Mouse (Mus musculus) adrenal gland, postnatal 36 days (tissue): ENCODE measurements at regions not wholly inside any gene's neighbourhood (a gene's known extent, or its start where the extent isn't known, plus 50 kb on each side); places are given as distances from the start of the nearest gene placed in this dataset.

Source experiments
- DNase-seq, 2 experiments: peaks; one replicate each; pipeline ENCODE4 v3.0.0; 2021; ENCODE audit warnings: mixed read lengths in 1 of 2

DNA sequence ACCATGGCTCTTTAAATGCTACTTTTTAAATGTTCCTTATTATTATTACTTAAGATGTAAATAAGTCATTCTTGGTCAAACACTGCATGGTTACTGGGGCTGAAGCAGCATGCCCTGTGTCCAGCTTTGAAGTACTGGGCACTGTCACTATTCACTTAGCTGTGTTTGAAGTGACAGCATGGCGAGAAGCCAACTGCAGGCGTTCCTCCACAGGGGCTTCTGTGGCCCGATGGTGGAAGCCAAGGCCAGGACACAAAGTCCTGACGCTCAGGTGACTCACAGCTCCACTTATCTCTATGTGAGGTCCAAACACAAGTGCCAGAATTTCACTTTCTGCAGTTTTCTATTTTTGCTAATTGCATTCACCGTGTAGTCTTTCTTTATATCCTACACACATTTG is 65.3 kb downstream of the Cdca7 start:
- DNase-seq: peak; percentile 70 to 87

- DNase-seq: no peak
Observed at GRCm38 (mm10) chr2:72545453-72545852, 69.5 kb downstream of the Cdca7 start.

- DNase-seq: no peak
Observed at GRCm38 (mm10) chr2:72546476-72546875, 70.5 kb downstream of the Cdca7 start.

GRCm38 (mm10) chr2:72546963-72547362 is 71.0 kb downstream of the Cdca7 start:
- DNase-seq: no peak

- no peak for DNase-seq
Observed at GRCm38 (mm10) chr2:72551268-72551667, 75.3 kb downstream of the Cdca7 start.

DNA sequence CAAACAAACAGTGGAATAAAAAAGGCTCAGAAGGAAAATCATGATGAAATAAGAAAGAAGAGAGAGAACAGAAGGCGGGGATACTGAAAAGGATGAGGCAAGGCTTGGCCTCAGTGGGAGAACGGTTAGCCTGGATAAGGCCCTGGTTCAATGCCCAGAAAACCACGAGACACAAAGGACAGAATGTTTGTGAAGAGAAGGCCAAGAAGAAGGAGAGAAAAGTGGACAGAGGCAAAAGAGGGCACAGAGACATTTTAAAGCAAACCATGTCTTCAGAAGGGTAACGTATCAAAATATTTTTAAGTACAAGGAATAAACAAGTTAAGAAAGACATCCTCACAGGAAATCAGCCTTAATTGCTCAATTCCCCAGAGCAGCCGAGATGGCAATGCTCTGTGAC is 78.6 kb downstream of the Cdca7 start:
- DNase-seq: peak in 1 of 2 experiments; percentile 22

- no peak for DNase-seq
Observed at GRCm38 (mm10) chr2:72555116-72555515, 79.2 kb downstream of the Cdca7 start.

GRCm38 (mm10) chr2:72555556-72555955 is 79.6 kb downstream of the Cdca7 start:
- no peak for DNase-seq

GRCm38 (mm10) chr2:72556064-72556821 is 80.3 kb downstream of the Cdca7 start:
- no peak for DNase-seq

GRCm38 (mm10) chr2:72557161-72557560 is 81.2 kb downstream of the Cdca7 start:
- DNase-seq: no peak

DNA sequence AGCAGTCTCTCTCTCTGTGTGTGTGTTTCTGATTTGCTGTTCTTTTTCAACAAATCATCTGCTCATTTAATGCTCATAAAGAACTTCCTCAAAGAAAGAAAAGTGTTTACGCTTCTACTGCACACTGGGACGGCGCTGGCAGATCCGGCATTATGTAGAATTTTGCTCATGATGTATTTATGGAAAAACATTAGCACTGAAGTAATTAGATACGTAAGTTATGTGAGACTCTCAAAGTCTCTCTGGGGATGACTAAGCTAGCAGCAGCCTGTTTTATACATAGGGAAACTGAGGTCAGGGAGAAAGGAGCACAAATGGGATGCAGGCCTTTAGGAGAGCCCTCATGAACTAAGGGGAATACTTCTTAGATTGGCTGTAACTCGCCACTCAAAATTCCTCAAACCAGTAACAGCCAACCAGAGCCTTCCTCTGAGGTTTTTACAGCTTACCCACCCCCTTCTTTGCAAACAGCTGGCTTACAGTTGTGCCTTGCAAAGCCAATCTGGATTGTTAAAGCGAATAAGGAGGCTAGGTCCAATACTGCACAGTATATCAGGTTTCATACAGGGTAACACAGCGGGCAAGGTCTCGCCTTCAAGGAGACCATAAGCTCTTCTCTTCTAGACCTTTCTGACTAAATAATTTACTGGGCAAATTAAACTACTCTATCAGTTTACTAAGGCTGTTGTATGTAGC is 81.8 kb downstream of the Cdca7 start:
- no peak for DNase-seq

- no peak for DNase-seq
Observed at GRCm38 (mm10) chr2:72561383-72561782, 85.4 kb downstream of the Cdca7 start.

- no peak for DNase-seq
Observed at GRCm38 (mm10) chr2:72578322-72578721, 102.4 kb downstream of the Cdca7 start.

- no peak for DNase-seq
Observed at GRCm38 (mm10) chr2:72581136-72581535, 105.2 kb downstream of the Cdca7 start.

DNA sequence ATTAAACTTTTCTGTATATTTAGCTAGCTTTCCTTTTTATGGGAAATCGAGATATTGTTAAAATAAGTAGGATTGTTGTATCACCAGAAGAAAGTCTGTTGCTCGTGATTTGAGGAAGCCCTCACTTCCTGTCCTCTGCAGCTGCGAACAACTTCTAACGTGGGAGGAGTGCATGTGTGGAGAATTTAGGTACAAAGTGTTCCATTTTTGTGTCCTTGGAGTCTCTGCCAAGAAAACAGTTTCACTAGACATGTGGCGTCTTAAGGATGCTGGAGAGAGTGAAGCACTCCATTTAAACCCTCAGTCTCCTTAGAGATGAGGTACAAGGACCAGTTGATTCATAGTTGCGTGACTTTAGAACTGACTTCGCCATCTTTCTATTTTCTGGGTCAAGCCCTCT is 112.9 kb downstream of the Cdca7 start:
- DNase-seq: no peak

- DNase-seq: no peak
Observed at GRCm38 (mm10) chr2:72592011-72592410, 116.1 kb downstream of the Cdca7 start.

GRCm38 (mm10) chr2:72596994-72597925 is 121.3 kb downstream of the Cdca7 start:
- no peak for DNase-seq

DNA sequence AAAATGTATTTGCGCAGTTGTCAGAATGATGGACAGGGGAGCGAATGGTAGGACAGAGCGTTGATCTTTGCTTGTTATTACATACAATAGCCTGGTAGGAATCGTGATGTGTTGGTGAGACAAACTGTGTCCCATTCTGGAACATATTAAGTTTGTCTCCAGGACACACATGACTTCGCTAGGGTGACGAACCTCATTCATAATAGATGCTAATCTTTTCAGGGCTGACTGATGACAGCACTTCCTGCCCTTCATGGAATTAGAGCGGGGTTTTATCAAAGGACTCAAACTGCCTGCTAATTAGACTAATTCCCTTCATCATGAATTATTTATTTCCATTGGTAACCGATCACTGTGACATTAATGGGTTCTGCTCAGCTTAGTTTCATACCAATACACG is 122.0 kb downstream of the Cdca7 start:
- DNase-seq: no peak

DNA sequence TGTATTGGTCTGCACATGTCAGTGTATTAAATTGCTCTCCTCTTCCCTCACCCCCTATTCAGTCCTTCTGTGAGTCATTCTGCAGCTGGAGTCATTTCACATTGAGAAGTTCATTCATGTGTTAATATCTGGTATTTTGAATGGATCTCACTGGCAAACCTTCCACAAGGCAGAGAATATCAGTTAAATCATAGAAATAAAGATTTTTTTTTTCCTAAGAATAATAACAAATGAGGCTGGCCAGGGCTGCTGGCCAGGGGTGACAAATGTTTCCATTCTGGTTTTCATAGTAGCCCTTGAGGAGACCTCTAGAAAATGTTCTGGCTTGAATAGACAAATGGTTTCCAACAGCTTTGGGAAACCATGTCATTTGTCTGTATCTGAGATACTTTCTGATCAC is 124.8 kb downstream of the Cdca7 start:
- DNase-seq: no peak

GRCm38 (mm10) chr2:72602152-72602551 is 126.2 kb downstream of the Cdca7 start:
- DNase-seq: no peak

DNA sequence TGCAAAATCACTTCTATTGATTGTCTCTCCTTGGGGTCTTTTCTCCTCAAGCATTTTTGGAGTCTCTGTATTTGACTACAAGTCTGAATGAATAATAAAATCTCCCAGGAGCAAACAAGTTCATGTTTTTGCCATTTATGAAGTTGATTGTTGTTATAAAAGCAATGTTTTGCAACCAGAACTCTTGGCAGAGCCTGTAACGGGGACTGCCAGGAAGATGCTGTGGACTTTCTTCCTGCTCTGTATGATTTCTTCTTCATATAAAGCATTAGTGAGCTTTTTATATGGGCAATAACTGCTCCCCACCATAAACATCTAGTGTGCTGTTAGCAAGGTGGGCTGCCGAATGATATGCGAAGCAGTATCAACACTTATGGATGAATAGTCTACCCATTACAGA is 136.3 kb downstream of the Cdca7 start:
- DNase-seq: no peak

GRCm38 (mm10) chr2:72614256-72614655 is 138.3 kb downstream of the Cdca7 start:
- peak; percentile 92 to 93 for DNase-seq

GRCm38 (mm10) chr2:72615869-72616268 is 139.9 kb downstream of the Cdca7 start:
- no peak for DNase-seq
